Mouse (Mus musculus) left cerebral cortex, adult 9 months (tissue): ENCODE data around the gene Usp7.

Source experiments
- DNase-seq, 2 experiments: peaks; one replicate each; pipeline ENCODE4 v3.0.0; 2022; ENCODE audit warnings: low spot score in 2 of 2

The Usp7 gene

GRCm38 (mm10) chr16:8724031-8724430 is 68.1 kb downstream of the Usp7 start:
- DNase-seq, result no peak

- DNase-seq, result no peak
Observed at GRCm38 (mm10) chr16:8720447-8720846, 71.7 kb downstream of the Usp7 start.

- no peak for DNase-seq
Observed at GRCm38 (mm10) chr16:8717744-8718143, 74.4 kb downstream of the Usp7 start.

GRCm38 (mm10) chr16:8716300-8716699 is 75.8 kb downstream of the Usp7 start:
- DNase-seq, result no peak

GRCm38 (mm10) chr16:8715513-8716080 is 76.5 kb downstream of the Usp7 start:
- DNase-seq, result no peak

- DNase-seq, result no peak
Observed at GRCm38 (mm10) chr16:8714851-8715250, 77.3 kb downstream of the Usp7 start.

- DNase-seq, result no peak
Observed at GRCm38 (mm10) chr16:8711998-8712397, 80.1 kb downstream of the Usp7 start.

- DNase-seq, result no peak
Observed at GRCm38 (mm10) chr16:8700586-8700985, 91.5 kb downstream of the Usp7 start.

- no peak for DNase-seq
Observed at GRCm38 (mm10) chr16:8699556-8699955, 92.6 kb downstream of the Usp7 start.

GRCm38 (mm10) chr16:8691206-8691605 is 100.9 kb downstream of the Usp7 start:
- no peak for DNase-seq

- no peak for DNase-seq
Observed at GRCm38 (mm10) chr16:8689979-8690656, 102.0 kb downstream of the Usp7 start.

GRCm38 (mm10) chr16:8687559-8688112 is 104.5 kb downstream of the Usp7 start:
- DNase-seq, result no peak

GRCm38 (mm10) chr16:8686871-8687535 is 105.1 kb downstream of the Usp7 start:
- no peak for DNase-seq

- DNase-seq, result peak; percentile 42 to 84
Observed at GRCm38 (mm10) chr16:8686121-8686870, 105.8 kb downstream of the Usp7 start.

GRCm38 (mm10) chr16:8685087-8685486 is 107.0 kb downstream of the Usp7 start:
- DNase-seq, result no peak

GRCm38 (mm10) chr16:8680470-8680869 is 111.6 kb downstream of the Usp7 start, which contains the start of gene Gm5767:
Gene Gm5767, plus strand, starts transcription at chr16:8680770.
- DNase-seq, result no peak

GRCm38 (mm10) chr16:8679780-8680179 is 112.3 kb downstream of the Usp7 start:
- no peak for DNase-seq

- DNase-seq, result no peak
Observed at GRCm38 (mm10) chr16:8678676-8679075, 113.4 kb downstream of the Usp7 start.

- no peak for DNase-seq
Observed at GRCm38 (mm10) chr16:8678035-8678434, 114.1 kb downstream of the Usp7 start.

GRCm38 (mm10) chr16:8676800-8677199 is 115.3 kb downstream of the Usp7 start:
- peak in 1 of 2 experiments; percentile 42 for DNase-seq

- no peak for DNase-seq
Observed at GRCm38 (mm10) chr16:8676228-8676627, 115.9 kb downstream of the Usp7 start.

GRCm38 (mm10) chr16:8675559-8675958 is 116.5 kb downstream of the Usp7 start:
- DNase-seq, result no peak
